11 mouse cellular contexts compared by ENCODE assay signal in the genomic region with DNA sequence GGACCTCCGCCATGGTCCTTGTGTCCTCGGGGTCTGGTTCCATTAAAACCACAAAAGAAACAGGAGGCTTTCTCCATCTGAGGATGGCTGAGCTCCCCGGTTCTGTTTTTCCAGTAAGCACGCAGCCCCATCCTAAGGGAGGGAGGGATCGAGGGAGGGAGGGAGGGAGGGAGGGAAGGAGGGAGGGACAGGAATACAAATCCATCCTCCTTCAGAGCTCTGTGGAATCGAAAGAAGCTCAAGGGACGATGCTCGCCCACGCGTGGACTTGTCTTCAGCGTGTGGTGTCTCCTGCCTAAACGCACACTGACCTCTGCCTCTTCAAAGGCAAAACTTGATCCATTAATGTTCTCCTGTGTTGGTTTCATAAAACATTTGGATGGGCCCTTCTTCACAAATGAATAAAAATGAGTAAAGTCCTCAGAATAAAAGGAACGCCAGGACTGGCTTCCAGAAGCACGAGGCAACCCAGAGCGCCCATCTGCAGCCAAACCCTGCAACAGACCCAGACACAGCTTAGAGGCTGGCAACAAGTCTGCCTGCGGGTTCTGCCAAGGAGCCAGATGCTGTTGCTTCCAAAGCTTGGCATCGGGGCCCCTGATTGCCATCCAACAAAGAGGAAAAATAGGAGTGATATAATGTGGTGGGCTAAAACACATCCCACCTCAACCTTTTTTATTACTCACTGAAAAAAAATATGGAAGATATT.
DNase-seq lines count a peak whose midpoint lies in the region; ATAC-seq lines count a peak whose summit lies in the region.
"Had no signal": no experiment of that assay in that cellular context is flagged by ENCODE, and none has a peak within 500 bp of the region (broad histone marks: within the 10 kb centered on the region; RNA-seq: fewer than 3 reads in every experiment).

No protein-coding gene starts in this region.

- no peak for ATAC-seq in kidney, embryonic 15.5 days (replicated peaks; ENCODE audit: low FRiP score)
- ATAC-seq: lung, postnatal 0 days had no signal

- H3K9me3 ChIP-seq in kidney, embryonic 15.5 days (replicated peaks) = no peaks in the 10 kb centered on the region
- no peaks in the 10 kb centered on the region for H3K9me3 ChIP-seq in embryonic facial prominence, embryonic 10.5 days
- H3K9me3 ChIP-seq: heart, embryonic 10.5 days had no signal

- peak; percentile 9 for DNase-seq in adrenal gland, postnatal 25 days
- no peak for DNase-seq in adrenal gland, postnatal 14 days
- DNase-seq in cerebellum, adult 9-11 months = peak; percentile 94
- DNase-seq in gastrocnemius, postnatal 25 days = peak; percentile 19
- DNase-seq in left cerebral cortex, postnatal 36 days (ENCODE audit: low spot score in 2 of 2) = peak; percentile 81 to 88
- no peak for DNase-seq in embryonic facial prominence, embryonic 10.5 days (ENCODE audit: low spot score)
- no peak for DNase-seq in thymus, adult 18-20 months
- DNase-seq: kidney, postnatal 25 days had no signal

- no peaks in the 10 kb centered on the region for H3K27me3 ChIP-seq in kidney, embryonic 15.5 days
- no peaks in the 10 kb centered on the region for H3K27me3 ChIP-seq in embryonic facial prominence, embryonic 10.5 days (replicated peaks; ENCODE audit: low read depth, poor library complexity, severe bottlenecking)

- no peaks in the 10 kb centered on the region for H3K4me1 ChIP-seq in kidney, embryonic 15.5 days
- no peaks in the 10 kb centered on the region for H3K4me1 ChIP-seq in embryonic facial prominence, embryonic 10.5 days

- H3K9ac ChIP-seq in kidney, embryonic 15.5 days = no peak overlapping the region

- intact Hi-C loops in left cerebral cortex, postnatal 36 days (cut with DNase I) = loop anchor here (5.0 kb wide), 1 partner anchor 99 kb away; no protein-coding TSS in a partner anchor

- H3K36me3 ChIP-seq in kidney, embryonic 15.5 days = no peaks in the 10 kb centered on the region
- H3K36me3 ChIP-seq in embryonic facial prominence, embryonic 10.5 days (replicated peaks) = no peaks in the 10 kb centered on the region
- H3K36me3 ChIP-seq: heart, embryonic 10.5 days had no signal

- no peak overlapping the region for H3K4me2 ChIP-seq in kidney, embryonic 15.5 days

- WGBS in kidney, embryonic 15.5 days = 71% methylated on average over 17 of the region's 17 CpGs
- 90% methylated on average over 17 of the region's 17 CpGs for WGBS in embryonic facial prominence, embryonic 10.5 days

- no peak overlapping the region for H3K27ac ChIP-seq in kidney, embryonic 15.5 days
- no peak overlapping the region for H3K27ac ChIP-seq in embryonic facial prominence, embryonic 10.5 days (replicated peaks)
- H3K27ac ChIP-seq: heart, embryonic 10.5 days had no signal

- no peak overlapping the region for H3K4me3 ChIP-seq in kidney, embryonic 15.5 days (replicated peaks)
- no peak overlapping the region for H3K4me3 ChIP-seq in embryonic facial prominence, embryonic 10.5 days
- H3K4me3 ChIP-seq: heart, embryonic 10.5 days had no signal

Comparison
In these comparisons a context has a peak if more than half of its experiments do, and no peak if none do; other contexts are left out.
1. DNase-seq: peak in adrenal gland, postnatal 25 days (single experiment), cerebellum, adult 9-11 months (single experiment), gastrocnemius, postnatal 25 days (single experiment) and left cerebral cortex, postnatal 36 days (2 of 2); none in adrenal gland, postnatal 14 days (single experiment), embryonic facial prominence, embryonic 10.5 days (single experiment) and thymus, adult 18-20 months (0 of 2).